Mouse (Mus musculus) embryonic facial prominence, embryonic 13.5 days (tissue): ENCODE results near the gene Nrp2. TPM values are rescaled to one million over a fixed set of nuclear protein-coding genes. Genes with fewer than 3 reads are reported as not detected.
A peak's percentile ranks its signal among the peaks of the same experiment; 100 is the strongest.

ENCODE experiments used
- ATAC-seq: fragments of 200-750 bp; cut with Nextera tagmentation; 2 replicates; pipeline ENCODE4 v1.8.0; 2017; ENCODE audit warnings: low read depth; ENCODE audit not compliant: insufficient number of reproducible peaks, insufficient read depth, low FRiP score, low TSS enrichment
- H3K27ac ChIP-seq: fragments of 300-500 bp; sonication (generic); 2 replicates; pipeline ENCODE4 v1.5.1; 2015; ENCODE audit warnings: moderate library complexity, mild to moderate bottlenecking, inconsistent platforms
- H3K27me3 ChIP-seq: fragments of 300-500 bp; sonication (generic); 2 replicates; pipeline ENCODE4 v1.6.1; 2015; ENCODE audit warnings: mild to moderate bottlenecking, inconsistent platforms
- H3K36me3 ChIP-seq: fragments of 300-500 bp; sonication (generic); 2 replicates; pipeline ENCODE4 v1.6.1; 2015; ENCODE audit warnings: mild to moderate bottlenecking, inconsistent platforms
- H3K4me1 ChIP-seq: fragments of 300-500 bp; sonication (generic); 2 replicates; pipeline ENCODE4 v1.6.1; 2015; ENCODE audit warnings: inconsistent platforms
- H3K4me2 ChIP-seq: fragments of 300-500 bp; sonication (generic); 2 replicates; pipeline ENCODE4 v1.6.1; 2015; ENCODE audit warnings: moderate library complexity, mild to moderate bottlenecking, inconsistent platforms
- H3K4me3 ChIP-seq: fragments of 300-500 bp; sonication (generic); 2 replicates; pipeline ENCODE4 v1.5.1; 2015; ENCODE audit warnings: mild to moderate bottlenecking, inconsistent platforms
- H3K9ac ChIP-seq: fragments of 300-500 bp; sonication (generic); 2 replicates; pipeline ENCODE4 v1.6.1; 2015; ENCODE audit warnings: mild to moderate bottlenecking, inconsistent platforms
- H3K9me3 ChIP-seq: fragments of 300-500 bp; sonication (generic); 2 replicates; pipeline ENCODE4 v1.6.1; 2016; ENCODE audit warnings: inconsistent platforms
- WGBS: fragments of 180-500 bp; shearing (Covaris S2); methylation state at CpG from one replicate; pipeline ENCODE4 v1.1.7; 2015; ENCODE audit warnings: mixed read lengths; 5-methylcytosine and 5-hydroxymethylcytosine counted together
- polyA plus RNA-seq: library from polyadenylated mRNA; unstranded; fragments of >200 nt; fragmentation: Nextera tagmentation; extraction: Ambion mirVana; gene quantifications from 2 replicates; pipeline ENCODE4 v1.2.1, GENCODE M21; 2015

Nrp2 gene
- polyA plus RNA-seq, 1 experiment from 2014 or later = 48.3 TPM

GRCm38 (mm10) chr1:62745889-62746288 lies 42.8 kb downstream of the Nrp2 start:
- no peak overlapping the region for H3K9ac ChIP-seq
- H3K36me3 ChIP-seq = peaks cover 78% of the 10 kb centered on the region
- H3K4me2 ChIP-seq = no peak overlapping the region
- H3K9me3 ChIP-seq = no peaks in the 10 kb centered on the region
- H3K4me1 ChIP-seq = peaks cover 24% of the 10 kb centered on the region
- 93% methylated on average over 8 of the region's 8 CpGs for WGBS
- no peak overlapping the region for H3K4me3 ChIP-seq
- peaks cover 4% of the 10 kb centered on the region; the same call in 1 of the 2 replicates for H3K27me3 ChIP-seq
- ATAC-seq = no peak
- no peak overlapping the region for H3K27ac ChIP-seq

GRCm38 (mm10) chr1:62747421-62748111 lies 44.5 kb downstream of the Nrp2 start:
- Histone ChIP-seq H3K4me2 (no peak overlapping the region), H3K27ac (no peak overlapping the region), H3K27me3 (peaks cover 4% of the 10 kb centered on the region; the same call in 1 of the 2 replicates), H3K4me3 (no peak overlapping the region), H3K36me3 (peaks cover 70% of the 10 kb centered on the region), H3K4me1 (peaks cover 40% of the 10 kb centered on the region), H3K9me3 (no peaks in the 10 kb centered on the region), H3K9ac (no peak overlapping the region)
- 52% methylated on average over 10 of the region's 10 CpGs for whole genome bisulfite sequencing
- no peak for ATAC-seq

GRCm38 (mm10) chr1:62748361-62748760 lies 45.3 kb downstream of the Nrp2 start:
- no peak overlapping the region for H3K4me2 ChIP-seq
- H3K9me3 ChIP-seq = no peaks in the 10 kb centered on the region
- 69% methylated on average over 3 of the region's 3 CpGs for WGBS
- H3K4me3 ChIP-seq = no peak overlapping the region
- H3K27me3 ChIP-seq = peaks cover 4% of the 10 kb centered on the region; the same call in 1 of the 2 replicates
- no peak for ATAC-seq
- H3K4me1 ChIP-seq = peaks cover 44% of the 10 kb centered on the region
- no peak overlapping the region for H3K9ac ChIP-seq
- peaks cover 69% of the 10 kb centered on the region for H3K36me3 ChIP-seq
- no peak overlapping the region for H3K27ac ChIP-seq

GRCm38 (mm10) chr1:62749716-62750115 lies 46.6 kb downstream of the Nrp2 start:
- no peak overlapping the region for H3K9ac ChIP-seq
- no peak for ATAC-seq
- H3K4me2 ChIP-seq = no peak overlapping the region
- 89% methylated on average over 14 of the region's 14 CpGs for WGBS
- no peak overlapping the region for H3K27ac ChIP-seq
- peaks cover 50% of the 10 kb centered on the region for H3K4me1 ChIP-seq
- H3K36me3 ChIP-seq = peaks cover 59% of the 10 kb centered on the region
- H3K27me3 ChIP-seq = peaks cover 4% of the 10 kb centered on the region; the same call in 1 of the 2 replicates
- no peak overlapping the region for H3K4me3 ChIP-seq
- H3K9me3 ChIP-seq = no peaks in the 10 kb centered on the region

- H3K36me3 ChIP-seq = peaks cover 55% of the 10 kb centered on the region
- no peak for ATAC-seq
- peak overlapping the region; percentile 77 for H3K27ac ChIP-seq
- no peak overlapping the region for H3K4me2 ChIP-seq
- WGBS = 81% methylated on average over 5 of the region's 5 CpGs
- H3K9ac ChIP-seq = no peak overlapping the region
- peaks cover 54% of the 10 kb centered on the region for H3K4me1 ChIP-seq
- no peaks in the 10 kb centered on the region for H3K9me3 ChIP-seq
- no peak overlapping the region for H3K4me3 ChIP-seq
- peaks cover 7% of the 10 kb centered on the region; the same call in 1 of the 2 replicates for H3K27me3 ChIP-seq
These were observed 47.4 kb downstream of the Nrp2 start for GRCm38 (mm10) chr1:62750408-62751008.

GRCm38 (mm10) chr1:62751011-62752006 lies 48.2 kb downstream of the Nrp2 start:
- peak; percentile 75; the same call in 1 of the 2 replicates for ATAC-seq
- no peak overlapping the region for H3K4me3 ChIP-seq
- peaks cover 6% of the 10 kb centered on the region; the same call in 1 of the 2 replicates for H3K27me3 ChIP-seq
- peak overlapping the region; percentile 32 for H3K4me2 ChIP-seq
- peaks cover 54% of the 10 kb centered on the region for H3K4me1 ChIP-seq
- no peak overlapping the region for H3K9ac ChIP-seq
- peaks cover 48% of the 10 kb centered on the region for H3K36me3 ChIP-seq
- no peaks in the 10 kb centered on the region for H3K9me3 ChIP-seq
- WGBS = 25% methylated on average over 15 of the region's 15 CpGs
- H3K27ac ChIP-seq = peak overlapping the region; percentile 77

- whole genome bisulfite sequencing = 44% methylated on average over 8 of the region's 8 CpGs
- H3K4me3 ChIP-seq = no peak overlapping the region
- H3K9me3 ChIP-seq = no peaks in the 10 kb centered on the region
- peaks cover 54% of the 10 kb centered on the region for H3K4me1 ChIP-seq
- H3K4me2 ChIP-seq = peak overlapping the region; percentile 32
- peaks cover 41% of the 10 kb centered on the region for H3K36me3 ChIP-seq
- ATAC-seq = peak; percentile 53
- no peak overlapping the region for H3K9ac ChIP-seq
- H3K27ac ChIP-seq = peak overlapping the region; percentile 77
- 0 out of 2 replicates have a peak, but pooled peaks cover 3% of the 10 kb centered on the region for H3K27me3 ChIP-seq
These were observed 49.0 kb downstream of the Nrp2 start for GRCm38 (mm10) chr1:62752055-62752454.

GRCm38 (mm10) chr1:62752661-62753333 lies 49.7 kb downstream of the Nrp2 start:
- ATAC-seq = no peak
- Histone ChIP-seq H3K9me3 (no peaks in the 10 kb centered on the region), H3K4me1 (peaks cover 54% of the 10 kb centered on the region), H3K4me3 (no peak overlapping the region), H3K9ac (no peak overlapping the region), H3K27me3 (0 out of 2 replicates have a peak, but pooled peaks cover 3% of the 10 kb centered on the region), H3K27ac (peak overlapping the region; percentile 77; the same call in 1 of the 2 replicates), H3K36me3 (peaks cover 38% of the 10 kb centered on the region), H3K4me2 (no peak overlapping the region)
- 62% methylated on average over 7 of the region's 7 CpGs for WGBS

GRCm38 (mm10) chr1:62754066-62754835 lies 51.2 kb downstream of the Nrp2 start:
- no peak overlapping the region for H3K27ac ChIP-seq
- H3K36me3 ChIP-seq = peaks cover 38% of the 10 kb centered on the region
- ATAC-seq = no peak
- H3K4me1 ChIP-seq = peaks cover 51% of the 10 kb centered on the region
- no peak overlapping the region for H3K4me2 ChIP-seq
- H3K27me3 ChIP-seq = 0 out of 2 replicates have a peak, but pooled peaks cover 3% of the 10 kb centered on the region
- WGBS = 57% methylated on average over 8 of the region's 8 CpGs
- no peaks in the 10 kb centered on the region for H3K9me3 ChIP-seq
- no peak overlapping the region for H3K9ac ChIP-seq
- no peak overlapping the region for H3K4me3 ChIP-seq

- no peak overlapping the region for H3K4me3 ChIP-seq
- 0 out of 2 replicates have a peak, but pooled peaks cover 13% of the 10 kb centered on the region for H3K27me3 ChIP-seq
- ATAC-seq = no peak
- H3K9ac ChIP-seq = no peak overlapping the region
- no peak overlapping the region for H3K4me2 ChIP-seq
- H3K36me3 ChIP-seq = peaks cover 57% of the 10 kb centered on the region
- no peaks in the 10 kb centered on the region for H3K9me3 ChIP-seq
- 28% methylated on average over 5 of the region's 5 CpGs for WGBS
- H3K27ac ChIP-seq = peak overlapping the region; percentile 8; the same call in 1 of the 2 replicates
- H3K4me1 ChIP-seq = peaks cover 32% of the 10 kb centered on the region
These were observed 57.0 kb downstream of the Nrp2 start for GRCm38 (mm10) chr1:62760086-62760485.
